Mouse (Mus musculus): ENCODE data around the gene Cdc14a.

Gene Cdc14a

DNA sequence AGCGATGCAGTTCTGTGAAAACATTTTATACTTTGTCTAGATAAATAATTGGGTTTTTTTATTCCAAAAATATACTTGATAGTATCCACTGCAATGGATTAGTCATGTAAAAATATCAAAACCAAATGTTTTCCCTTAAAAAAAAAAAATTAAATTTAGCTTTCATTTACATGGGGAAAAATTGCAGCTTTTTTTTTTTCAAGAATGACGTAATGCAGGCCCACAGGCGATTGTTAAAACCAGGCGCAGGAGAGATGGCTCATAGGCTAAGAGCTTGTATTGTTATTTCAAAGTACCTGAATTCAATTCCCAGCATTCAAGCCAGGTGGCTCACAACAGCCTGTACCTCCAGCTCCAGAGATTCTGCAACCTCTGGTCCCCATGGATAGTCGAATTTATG is 196.4 kb downstream of the Cdc14a start:
- no peak for DNase-seq (ENCODE audit: low read depth in 1 of 2, low spot score in 2 of 2)

DNA sequence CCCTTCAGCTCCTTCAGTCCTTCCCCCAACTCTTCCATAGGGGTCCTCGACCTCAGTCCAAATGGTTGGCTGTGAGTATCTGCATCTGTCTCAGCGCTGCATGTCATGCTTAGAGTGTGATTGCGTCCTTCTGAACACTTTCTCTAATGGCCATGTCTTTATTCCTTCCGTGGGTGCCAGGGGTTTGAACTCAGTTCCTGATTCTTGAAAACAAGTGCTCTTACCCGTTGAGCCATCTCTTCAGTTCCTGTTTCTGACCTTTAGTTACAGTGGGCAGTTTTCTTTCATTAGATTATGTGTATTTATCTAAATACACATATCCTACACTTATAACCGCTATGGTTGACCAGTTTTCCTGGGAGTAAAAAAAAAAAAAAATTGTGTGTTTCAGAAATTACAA is 196.9 kb downstream of the Cdc14a start:
- no peak for DNase-seq (ENCODE audit: low read depth in 1 of 2, low spot score in 2 of 2)
